Mouse (Mus musculus) heart, embryonic 16.5 days (tissue): ENCODE results near the gene Ruvbl1. TPM values are rescaled to one million over a fixed set of nuclear protein-coding genes. Genes with fewer than 3 reads are reported as not detected.

Experiments used
- ATAC-seq: fragments of 200-750 bp; cut with Nextera tagmentation; replicated peaks from 2 replicates; pipeline ENCODE4 v1.8.0; 2017; ENCODE audit warnings: moderate number of reproducible peaks; ENCODE audit not compliant: insufficient read depth, low FRiP score; ENCODE audit errors: extremely low read depth
- H3K27ac ChIP-seq: fragments of 300-500 bp; sonication (generic); 2 replicates; pipeline ENCODE4 v1.5.1; 2014; ENCODE audit warnings: mild to moderate bottlenecking, low read length, control low read depth, moderate library complexity
- H3K27me3 ChIP-seq: fragments of 300-500 bp; sonication (generic); 2 replicates; pipeline ENCODE4 v1.6.1; 2014; ENCODE audit warnings: low read length, mixed read lengths; ENCODE audit not compliant: control insufficient read depth, insufficient read depth
- H3K36me3 ChIP-seq: fragments of 300-500 bp; sonication (generic); 2 replicates; pipeline ENCODE4 v1.6.1; 2014; ENCODE audit not compliant: control insufficient read depth, insufficient read depth
- H3K4me1 ChIP-seq: fragments of 300-500 bp; sonication (generic); 2 replicates; pipeline ENCODE4 v1.6.1; 2014; ENCODE audit warnings: low read length, mixed read lengths; ENCODE audit not compliant: control insufficient read depth, insufficient read depth
- H3K4me2 ChIP-seq: fragments of 300-500 bp; sonication (generic); 2 replicates; pipeline ENCODE4 v1.6.1; 2014; ENCODE audit warnings: low read depth, mild to moderate bottlenecking, control low read depth, low read length
- H3K4me3 ChIP-seq: fragments of 300-500 bp; sonication (generic); 2 replicates; pipeline ENCODE4 v1.5.1; 2014; ENCODE audit warnings: mild to moderate bottlenecking, control low read depth, low read length
- H3K9ac ChIP-seq: fragments of 300-500 bp; sonication (generic); 2 replicates; pipeline ENCODE4 v1.6.1; 2014; ENCODE audit warnings: low read length, control low read depth
- H3K9me3 ChIP-seq: fragments of 300-500 bp; sonication (generic); replicated peaks from 2 replicates; pipeline ENCODE4 v1.6.1; 2016; ENCODE audit warnings: low read length; ENCODE audit not compliant: control insufficient read depth
- WGBS: fragments of 180-500 bp; shearing (Covaris S2); extraction: QIAGEN DNeasy Blood & Tissue Kit; methylation state at CpG from one replicate; pipeline ENCODE4 v1.1.7; 2014; 5-methylcytosine and 5-hydroxymethylcytosine counted together
- polyA plus RNA-seq: library from polyadenylated mRNA; unstranded; fragments of >200 nt; fragmentation: Nextera tagmentation; extraction: Ambion mirVana; gene quantifications from 2 replicates; pipeline ENCODE4 v1.2.1, GENCODE M21; 2015

The Ruvbl1 gene
- polyA plus RNA-seq, 1 experiment from 2014 or later: 90.5 TPM

GRCm38 (mm10) chr6:88445661-88446060 lies 19.5 kb upstream of the Ruvbl1 start:
- 9% methylated on average over 5 of the region's 5 CpGs for WGBS
- Histone ChIP-seq H3K4me3 (peak overlapping the region; percentile 95), H3K36me3 (no peaks in the 10 kb centered on the region), H3K9me3 (no peaks in the 10 kb centered on the region), H3K4me2 (peak overlapping the region; percentile 92), H3K4me1 (peaks cover 6% of the 10 kb centered on the region; the same call in 1 of the 2 replicates), H3K27me3 (no peaks in the 10 kb centered on the region), H3K9ac (peak overlapping the region; percentile 97), H3K27ac (no peak overlapping the region)
- ATAC-seq: no peak

GRCm38 (mm10) chr6:88446063-88447002 lies 18.9 kb upstream of the Ruvbl1 start, which contains the start of gene Eefsec:
Gene Eefsec, minus strand, starts transcription at chr6:88446539.
- H3K36me3 ChIP-seq: no peaks in the 10 kb centered on the region
- peak within 1 kb of the TSS; percentile 95 for H3K4me3 ChIP-seq
- 1% methylated on average over 72 of the region's 72 CpGs for WGBS
- H3K27me3 ChIP-seq: no peaks in the 10 kb centered on the region
- peak within 1 kb of the TSS; percentile 97 for H3K9ac ChIP-seq
- ATAC-seq: peak; percentile 68
- H3K4me1 ChIP-seq: peaks cover 6% of the 10 kb centered on the region; the same call in 1 of the 2 replicates
- no peak within 1 kb of the TSS for H3K27ac ChIP-seq
- H3K9me3 ChIP-seq: no peaks in the 10 kb centered on the region
- peak within 1 kb of the TSS; percentile 92 for H3K4me2 ChIP-seq

- no peak overlapping the region for H3K4me3 ChIP-seq
- 47% methylated on average over 4 of the region's 4 CpGs for WGBS
- H3K36me3 ChIP-seq: no peaks in the 10 kb centered on the region
- H3K4me2 ChIP-seq: no peak overlapping the region
- no peak overlapping the region for H3K27ac ChIP-seq
- no peak for ATAC-seq
- H3K27me3 ChIP-seq: no peaks in the 10 kb centered on the region
- H3K9ac ChIP-seq: no peak overlapping the region
- no peaks in the 10 kb centered on the region for H3K9me3 ChIP-seq
- peaks cover 6% of the 10 kb centered on the region; the same call in 1 of the 2 replicates for H3K4me1 ChIP-seq
Observed at GRCm38 (mm10) chr6:88447454-88447853, 17.8 kb upstream of the Ruvbl1 start.

- Histone ChIP-seq H3K27ac (no peak overlapping the region), H3K9me3 (no peaks in the 10 kb centered on the region), H3K9ac (no peak overlapping the region), H3K27me3 (no peaks in the 10 kb centered on the region), H3K4me1 (no peaks in the 10 kb centered on the region), H3K4me3 (no peak overlapping the region), H3K36me3 (no peaks in the 10 kb centered on the region), H3K4me2 (no peak overlapping the region)
- no peak for ATAC-seq
- 56% methylated on average over 2 of the region's 2 CpGs for WGBS
Observed at GRCm38 (mm10) chr6:88454545-88454944, 10.7 kb upstream of the Ruvbl1 start.

- Histone ChIP-seq H3K4me1 (peaks cover 8% of the 10 kb centered on the region), H3K36me3 (peaks cover 26% of the 10 kb centered on the region), H3K4me3 (no peak overlapping the region), H3K27me3 (no peaks in the 10 kb centered on the region), H3K4me2 (no peak overlapping the region), H3K27ac (no peak overlapping the region), H3K9me3 (no peaks in the 10 kb centered on the region), H3K9ac (no peak overlapping the region)
- ATAC-seq: no peak
- WGBS: 73% methylated on average over 6 of the region's 6 CpGs
Observed at GRCm38 (mm10) chr6:88469878-88470277, 4.7 kb downstream of the Ruvbl1 start.

GRCm38 (mm10) chr6:88480421-88480820 lies 15.2 kb downstream of the Ruvbl1 start:
- no peaks in the 10 kb centered on the region for H3K27me3 ChIP-seq
- 31% methylated on average over 6 of the region's 6 CpGs for WGBS
- no peak overlapping the region for H3K4me2 ChIP-seq
- H3K9ac ChIP-seq: no peak overlapping the region
- no peak overlapping the region for H3K27ac ChIP-seq
- H3K9me3 ChIP-seq: no peaks in the 10 kb centered on the region
- ATAC-seq: no peak
- peaks cover 33% of the 10 kb centered on the region for H3K36me3 ChIP-seq
- peaks cover 20% of the 10 kb centered on the region for H3K4me1 ChIP-seq
- H3K4me3 ChIP-seq: no peak overlapping the region

- no peak overlapping the region for H3K4me3 ChIP-seq
- H3K4me2 ChIP-seq: no peak overlapping the region
- no peaks in the 10 kb centered on the region for H3K27me3 ChIP-seq
- H3K27ac ChIP-seq: no peak overlapping the region
- ATAC-seq: peak; percentile 45; the same call in 1 of the 2 replicates
- peaks cover 28% of the 10 kb centered on the region for H3K36me3 ChIP-seq
- peaks cover 16% of the 10 kb centered on the region for H3K4me1 ChIP-seq
- H3K9me3 ChIP-seq: no peaks in the 10 kb centered on the region
- WGBS: 50% methylated on average over 7 of the region's 7 CpGs
- H3K9ac ChIP-seq: no peak overlapping the region
Observed at GRCm38 (mm10) chr6:88483111-88483510, 17.9 kb downstream of the Ruvbl1 start.

GRCm38 (mm10) chr6:88483913-88484312 lies 18.7 kb downstream of the Ruvbl1 start:
- Histone ChIP-seq H3K36me3 (peaks cover 26% of the 10 kb centered on the region), H3K4me2 (no peak overlapping the region), H3K27me3 (no peaks in the 10 kb centered on the region), H3K27ac (no peak overlapping the region), H3K9ac (no peak overlapping the region), H3K9me3 (no peaks in the 10 kb centered on the region), H3K4me3 (no peak overlapping the region), H3K4me1 (peaks cover 16% of the 10 kb centered on the region)
- ATAC-seq: no peak

GRCm38 (mm10) chr6:88485378-88485777 lies 20.2 kb downstream of the Ruvbl1 start:
- Histone ChIP-seq H3K9me3 (no peaks in the 10 kb centered on the region), H3K4me2 (no peak overlapping the region), H3K4me3 (no peak overlapping the region), H3K4me1 (peaks cover 13% of the 10 kb centered on the region), H3K36me3 (peaks cover 17% of the 10 kb centered on the region), H3K27me3 (no peaks in the 10 kb centered on the region), H3K9ac (no peak overlapping the region), H3K27ac (no peak overlapping the region)
- WGBS: 88% methylated on average over 6 of the region's 6 CpGs
- ATAC-seq: no peak
